Mouse (Mus musculus): ENCODE results near the gene Noc3l. TPM values are rescaled to one million over a fixed set of nuclear protein-coding genes. Genes with fewer than 3 reads are reported as not detected.

The Noc3l gene
- polyA plus RNA-seq, 1 experiment from 2014 or later: 1.8 TPM

DNA sequence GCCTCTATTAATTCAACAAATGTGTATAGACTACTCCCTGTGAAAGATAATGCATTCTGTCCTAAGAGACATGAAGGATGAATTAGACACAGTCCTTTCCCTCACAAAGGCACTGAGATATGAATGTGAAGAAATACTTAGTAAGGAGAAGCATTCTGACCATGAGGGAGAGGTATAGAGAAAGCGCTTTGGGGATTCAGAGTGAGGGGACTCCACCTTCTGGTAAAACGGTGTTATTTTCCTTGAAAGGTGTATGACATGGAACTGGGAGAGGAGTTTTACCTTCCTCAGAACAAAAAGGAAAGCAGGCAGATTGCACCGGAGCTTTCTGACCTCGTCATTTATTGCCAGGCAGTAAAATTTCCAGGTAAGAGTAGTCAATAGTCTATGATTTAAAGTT lies 68.8 kb downstream of the Noc3l start:
- Histone ChIP-seq H3K4me1 (ENCODE audit: insufficient read depth) (no peaks in the 10 kb centered on the region), H3K9me3 (ENCODE audit: low read length) (no peaks in the 10 kb centered on the region), H3K4me3 (ENCODE audit: low read depth, low read length) (no peak overlapping the region), H3K4me2 (ENCODE audit: low read depth, low read length) (no peak overlapping the region), H3K27ac (ENCODE audit: low read depth) (no peak overlapping the region), H3K36me3 (replicated peaks; ENCODE audit: insufficient read depth, low read length) (no peaks in the 10 kb centered on the region), H3K9ac (replicated peaks) (no peak overlapping the region), H3K27me3 (ENCODE audit: insufficient read depth, low read length) (no peaks in the 10 kb centered on the region)
- ATAC-seq: no peak
- WGBS (ENCODE audit: insufficient replicate concordance): 51% methylated on average over 4 of the region's 4 CpGs
- DNase-seq: no peak
- TF ChIP-seq EP300 (IDR thresholded peaks at IDR 0.05; ENCODE audit: low read depth) (no peak), CTCF (IDR thresholded peaks at IDR 0.05; ENCODE audit: low read depth) (peak; percentile 6; the same call in 1 of the 2 replicates)

DNA sequence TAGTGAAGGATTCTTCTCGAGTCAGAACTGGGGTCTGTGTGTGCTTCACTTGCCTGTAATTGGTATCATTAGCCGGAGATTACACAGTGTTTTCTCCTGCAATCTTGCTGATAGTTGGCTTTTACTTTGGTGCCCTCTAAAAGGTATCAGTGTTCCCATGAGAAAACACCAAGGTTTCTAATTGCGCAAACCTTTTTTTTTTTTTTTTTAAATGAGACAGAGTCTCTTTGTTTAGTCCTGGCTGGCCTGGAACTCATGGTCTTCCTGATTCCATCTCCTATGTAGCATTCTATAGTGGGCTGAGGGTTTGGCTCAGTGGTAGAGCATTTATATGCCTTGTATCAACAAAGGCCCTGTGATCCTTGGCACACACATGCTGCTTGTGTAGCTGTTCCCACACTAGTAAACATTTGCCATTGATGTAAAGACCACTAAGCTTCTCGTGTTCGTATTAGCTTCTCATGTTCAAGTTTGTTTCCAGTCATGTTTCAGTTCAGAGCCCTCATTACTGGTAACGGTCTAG lies 72.5 kb downstream of the Noc3l start:
- H3K9ac ChIP-seq (replicated peaks): no peak overlapping the region
- H3K27ac ChIP-seq (ENCODE audit: low read depth): no peak overlapping the region
- H3K4me2 ChIP-seq (ENCODE audit: low read depth, low read length): no peak overlapping the region
- H3K4me1 ChIP-seq (ENCODE audit: insufficient read depth): no peaks in the 10 kb centered on the region
- no peak for ATAC-seq
- 67% methylated on average over 6 of the region's 6 CpGs for WGBS (ENCODE audit: insufficient replicate concordance)
- H3K9me3 ChIP-seq (ENCODE audit: low read length): no peaks in the 10 kb centered on the region
- no peaks in the 10 kb centered on the region for H3K27me3 ChIP-seq (ENCODE audit: insufficient read depth, low read length)
- no peaks in the 10 kb centered on the region for H3K36me3 ChIP-seq (replicated peaks; ENCODE audit: insufficient read depth, low read length)
- DNase-seq: peak; percentile 1
- TF ChIP-seq EP300 (IDR thresholded peaks at IDR 0.05; ENCODE audit: low read depth) (no peak), CTCF (IDR thresholded peaks at IDR 0.05; ENCODE audit: low read depth) (no peak)
- H3K4me3 ChIP-seq (ENCODE audit: low read depth, low read length): no peak overlapping the region

DNA sequence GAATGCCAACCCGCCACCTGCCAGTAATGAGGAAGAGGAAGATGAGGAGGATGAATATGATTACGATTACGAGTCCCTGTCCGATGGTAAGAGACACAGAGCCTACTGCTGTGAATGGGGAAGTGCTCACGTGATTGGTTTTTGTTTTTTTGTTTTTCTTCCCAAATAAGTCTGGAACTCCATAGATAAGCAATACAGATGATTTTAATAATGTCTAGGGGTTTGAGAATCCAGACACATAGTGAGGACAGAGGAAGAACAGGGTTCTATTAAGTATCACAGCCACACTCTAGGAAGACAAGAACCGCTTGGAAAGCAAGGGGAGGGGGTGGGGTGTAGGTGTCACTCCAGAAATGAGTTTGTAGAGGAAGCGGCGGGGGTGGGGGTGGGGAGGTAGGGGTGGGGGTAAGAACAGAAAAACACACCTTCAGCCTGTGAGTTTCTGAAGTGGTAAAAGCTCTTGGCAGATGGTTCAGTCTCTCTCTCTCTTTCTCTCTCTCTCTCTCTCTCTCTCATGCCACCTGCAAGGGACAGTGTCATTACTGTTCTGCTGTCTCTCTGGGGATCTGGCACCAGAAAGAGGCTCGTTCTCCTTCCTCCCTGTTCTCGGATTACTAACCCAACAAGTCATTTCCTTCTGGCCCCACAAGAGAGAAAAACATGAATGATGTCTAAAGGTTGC lies 73.1 kb downstream of the Noc3l start:
- no peak overlapping the region for H3K4me3 ChIP-seq (ENCODE audit: low read depth, low read length)
- H3K4me2 ChIP-seq (ENCODE audit: low read depth, low read length): no peak overlapping the region
- no peaks in the 10 kb centered on the region for H3K9me3 ChIP-seq (ENCODE audit: low read length)
- WGBS (ENCODE audit: insufficient replicate concordance): 38% methylated on average over 10 of the region's 10 CpGs
- H3K4me1 ChIP-seq (ENCODE audit: insufficient read depth): no peaks in the 10 kb centered on the region
- ATAC-seq (no peak), DNase-seq (no peak)
- no peaks in the 10 kb centered on the region for H3K27me3 ChIP-seq (ENCODE audit: insufficient read depth, low read length)
- no peak overlapping the region for H3K27ac ChIP-seq (ENCODE audit: low read depth)
- TF ChIP-seq EP300 (IDR thresholded peaks at IDR 0.05; ENCODE audit: low read depth): no peak
- TF ChIP-seq CTCF (IDR thresholded peaks at IDR 0.05; ENCODE audit: low read depth): no peak
- H3K9ac ChIP-seq (replicated peaks): no peak overlapping the region
- H3K36me3 ChIP-seq (replicated peaks; ENCODE audit: insufficient read depth, low read length): no peaks in the 10 kb centered on the region

DNA sequence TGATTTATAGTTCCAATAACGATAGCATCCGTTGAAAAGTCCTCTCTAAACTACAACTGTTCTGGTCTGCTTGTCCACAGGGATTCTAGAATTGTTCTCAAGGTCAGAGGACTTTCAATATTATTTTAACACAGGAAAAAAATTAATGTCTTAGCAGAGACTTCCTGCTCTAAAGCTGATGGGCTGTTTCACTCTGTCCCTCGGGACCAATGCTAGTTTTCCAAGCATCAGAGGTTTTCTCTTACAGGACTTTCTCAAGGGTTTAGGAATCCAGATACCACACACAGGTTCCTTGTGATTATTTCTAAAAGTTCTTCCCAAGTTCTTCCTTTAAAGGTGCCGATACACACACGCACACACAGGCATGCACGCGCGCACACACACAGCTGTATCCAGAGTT lies 74.5 kb downstream of the Noc3l start:
- WGBS (ENCODE audit: insufficient replicate concordance): 79% methylated on average over 8 of the region's 8 CpGs
- H3K27me3 ChIP-seq (ENCODE audit: insufficient read depth, low read length): no peaks in the 10 kb centered on the region
- H3K9me3 ChIP-seq (ENCODE audit: low read length): no peaks in the 10 kb centered on the region
- H3K4me1 ChIP-seq (ENCODE audit: insufficient read depth): no peaks in the 10 kb centered on the region
- no peaks in the 10 kb centered on the region for H3K36me3 ChIP-seq (replicated peaks; ENCODE audit: insufficient read depth, low read length)
- H3K9ac ChIP-seq (replicated peaks): no peak overlapping the region
- DNase-seq: peak; percentile 2
- no peak overlapping the region for H3K4me3 ChIP-seq (ENCODE audit: low read depth, low read length)
- no peak for TF ChIP-seq EP300 (IDR thresholded peaks at IDR 0.05; ENCODE audit: low read depth)
- no peak for ATAC-seq
- H3K27ac ChIP-seq (ENCODE audit: low read depth): no peak overlapping the region
- no peak overlapping the region for H3K4me2 ChIP-seq (ENCODE audit: low read depth, low read length)

Other genes with a start within 250 kb of the Noc3l start
- gene Tbc1d12, start 17.3 kb upstream of the Noc3l start, polyA plus RNA-seq (2015; fragmentation: Nextera tagmentation; extraction: Ambion mirVana): 1.0 and 1.2 TPM in 2 replicates
- gene Hells, start 111.7 kb upstream of the Noc3l start, polyA plus RNA-seq (2015; fragmentation: Nextera tagmentation; extraction: Ambion mirVana): 9.4 and 10.5 TPM in 2 replicates
- 0.12 and 0.19 TPM in 2 replicates for gene Cyp2c55, start 187.8 kb upstream of the Noc3l start, polyA plus RNA-seq (2015; fragmentation: Nextera tagmentation; extraction: Ambion mirVana)
- not detected in 2 replicates for gene Cyp2c65, start 241.8 kb upstream of the Noc3l start, polyA plus RNA-seq (2015; fragmentation: Nextera tagmentation; extraction: Ambion mirVana)

All from liver, postnatal 0 days (tissue).